Mouse (Mus musculus): Measurements from ENCODE around the gene Pex12. TPM values are rescaled to one million over a fixed set of nuclear protein-coding genes. Genes with fewer than 3 reads are reported as not detected.

Gene Pex12
- total and polyA plus RNA-seq, 3 experiments = 8.2 to 11.8 TPM; not detected in 1

DNA sequence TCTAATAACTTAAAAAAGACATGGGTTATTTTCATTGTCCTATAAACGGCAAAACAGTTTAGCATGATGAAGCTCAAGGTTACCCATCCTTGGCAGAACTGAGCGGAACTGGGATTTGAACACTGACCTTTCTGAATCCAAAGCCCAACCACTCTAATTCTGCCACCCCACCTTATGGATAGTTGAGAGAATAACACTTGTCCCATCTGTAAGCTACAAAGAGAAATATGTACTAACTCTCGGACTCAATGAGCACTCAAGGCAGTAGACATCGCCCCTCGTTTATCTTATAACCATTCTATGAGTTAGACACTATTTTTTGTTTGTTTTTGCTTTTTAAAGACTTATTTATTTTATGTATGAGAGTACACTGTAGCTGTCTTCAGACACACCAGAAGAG, 13.3 kb downstream of the Pex12 start:
- no peaks in the 10 kb centered on the region for H3K9me3 ChIP-seq (replicated peaks; ENCODE audit: insufficient read depth, low read length)
- peaks cover 23% of the 10 kb centered on the region for H3K79me2 ChIP-seq (ENCODE audit: control insufficient read depth, insufficient read depth, low read length, poor library complexity)
- no peaks in the 10 kb centered on the region for H3K27me3 ChIP-seq (ENCODE audit: control insufficient read depth in 1 of 2, insufficient read depth in 2 of 2, low read length in 2 of 2)
- TF ChIP-seq SIN3A (IDR thresholded peaks at IDR 0.05; ENCODE audit: low read length) = no peak
- no peak for TF ChIP-seq NRF1 (IDR thresholded peaks at IDR 0.05; ENCODE audit: insufficient read depth, low read depth, low read length, poor library complexity, severe bottlenecking)
- TF ChIP-seq E2F4 (IDR thresholded peaks at IDR 0.05; ENCODE audit: borderline replicate concordance, low read depth, low read length) = no peak
- no peak; a peak in 1 of 6 replicates for TF ChIP-seq CTCF (IDR thresholded peaks at IDR 0.05 in 2 of 3, conservative IDR thresholded peaks at IDR 0.05 in 1 of 3; ENCODE audit: control insufficient read depth in 1 of 3, insufficient read depth in 1 of 3, low read depth in 2 of 3, low read length in 3 of 3, poor library complexity in 1 of 3, severe bottlenecking in 1 of 3)
- no peak for TF ChIP-seq ZKSCAN1 (IDR thresholded peaks at IDR 0.05; ENCODE audit: low read depth, low read length)
- no peak for TF ChIP-seq TBP (IDR thresholded peaks at IDR 0.05; ENCODE audit: low read depth, low read length)
- no peak for TF ChIP-seq UBTF (IDR thresholded peaks at IDR 0.05; ENCODE audit: borderline replicate concordance, insufficient read depth, low read depth, low read length)
- TF ChIP-seq TCF12 (IDR thresholded peaks at IDR 0.05; ENCODE audit: low read depth, low read length) = no peak
- TF ChIP-seq ELF1 (IDR thresholded peaks at IDR 0.05; ENCODE audit: low read depth, low read length) = no peak
- no peak for TF ChIP-seq HCFC1 (IDR thresholded peaks at IDR 0.05; ENCODE audit: low read depth, low read length)
- no peak for TF ChIP-seq MXI1 (IDR thresholded peaks at IDR 0.05; ENCODE audit: low read depth, low read length)
- TF ChIP-seq MYC (IDR thresholded peaks at IDR 0.05; ENCODE audit: low read depth, low read length) = no peak
- TF ChIP-seq ZMIZ1 (IDR thresholded peaks at IDR 0.05; ENCODE audit: low read depth, low read length) = no peak
- H3K4me3 ChIP-seq (ENCODE audit: control insufficient read depth in 1 of 2, insufficient read depth in 1 of 2, low read depth in 2 of 2, low read length in 2 of 2) = no peak overlapping the region
- peaks cover 29 to 38% of the 10 kb centered on the region in 2 experiments for H3K4me1 ChIP-seq (ENCODE audit: control insufficient read depth in 1 of 2, insufficient read depth in 2 of 2, low read length in 2 of 2)
- no peak overlapping the region for H3K9ac ChIP-seq (ENCODE audit: control insufficient read depth, low read depth, low read length, poor library complexity, severe bottlenecking)
- no peak for DNase-seq (ENCODE audit: low read depth, low spot score)
- no peak overlapping the region for H3K27ac ChIP-seq (ENCODE audit: control insufficient read depth, low read depth, low read length)
- H3K36me3 ChIP-seq (ENCODE audit: control insufficient read depth in 1 of 2, insufficient read depth in 2 of 2, low read length in 2 of 2) = peaks cover 3 to 45% of the 10 kb centered on the region in 2 experiments; a peak in 3 of 4 replicates

DNA sequence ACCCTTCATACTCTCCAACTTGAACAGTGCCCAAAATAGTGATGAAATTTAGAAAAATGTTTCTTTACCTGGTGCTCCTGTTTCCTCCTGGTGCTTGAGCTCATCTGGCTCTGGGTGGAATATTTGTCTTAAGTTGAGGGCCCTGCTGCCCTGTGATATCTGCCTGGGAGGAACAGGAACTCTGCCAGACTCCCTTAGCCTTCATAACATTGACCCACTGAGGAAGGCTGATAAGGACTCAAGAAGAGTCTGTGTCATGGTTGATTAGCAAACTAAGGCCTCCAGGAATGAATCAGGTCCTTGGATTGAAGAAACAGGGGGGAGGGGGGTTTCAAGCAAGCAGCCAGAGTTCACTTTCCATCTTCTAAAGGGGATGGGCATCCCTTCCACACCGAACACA, 15.8 kb downstream of the Pex12 start, which contains the start of gene Slfn14:
Gene Slfn14, minus strand, starts transcription at position 161 of the 400 bp plus-strand sequence.
- Histone ChIP-seq H3K4me3 (ENCODE audit: control insufficient read depth in 1 of 2, insufficient read depth in 1 of 2, low read depth in 2 of 2, low read length in 2 of 2) (no peak within 1 kb of the TSS), H3K9ac (ENCODE audit: control insufficient read depth, low read depth, low read length, poor library complexity, severe bottlenecking) (no peak within 1 kb of the TSS), H3K9me3 (replicated peaks; ENCODE audit: insufficient read depth, low read length) (no peaks in the 10 kb centered on the region), H3K27me3 (ENCODE audit: control insufficient read depth in 1 of 2, insufficient read depth in 2 of 2, low read length in 2 of 2) (peaks cover 0 to 3% of the 10 kb centered on the region in 2 experiments; a peak in 2 of 4 replicates), H3K27ac (ENCODE audit: control insufficient read depth, low read depth, low read length) (peak within 1 kb of the TSS; percentile 54), H3K36me3 (ENCODE audit: control insufficient read depth in 1 of 2, insufficient read depth in 2 of 2, low read length in 2 of 2) (peaks cover 0 to 33% of the 10 kb centered on the region in 2 experiments; a peak in 2 of 4 replicates), H3K79me2 (ENCODE audit: control insufficient read depth, insufficient read depth, low read length, poor library complexity) (peaks cover 2% of the 10 kb centered on the region), H3K4me1 (ENCODE audit: control insufficient read depth in 1 of 2, insufficient read depth in 2 of 2, low read length in 2 of 2) (peaks cover 25 to 35% of the 10 kb centered on the region in 2 experiments)
- peak; percentile 96 for DNase-seq (ENCODE audit: low read depth, low spot score)
- TF ChIP-seq BHLHE40 (IDR thresholded peaks at IDR 0.05; ENCODE audit: borderline replicate concordance, low read depth, low read length) (peak; percentile 72), EP300 (IDR thresholded peaks at IDR 0.05; ENCODE audit: low read depth in 1 of 2, low read length in 2 of 2) (peak; percentile 100), UBTF (IDR thresholded peaks at IDR 0.05; ENCODE audit: borderline replicate concordance, insufficient read depth, low read depth, low read length) (no peak), ZKSCAN1 (IDR thresholded peaks at IDR 0.05; ENCODE audit: low read depth, low read length) (no peak), GATA1 (IDR thresholded peaks at IDR 0.05; ENCODE audit: low read depth, low read length) (peak; percentile 100), USF1 (IDR thresholded peaks at IDR 0.05; ENCODE audit: low read depth, low read length) (0 out of 2 replicates have a peak, but pooled peaks have one; percentile 27), MXI1 (IDR thresholded peaks at IDR 0.05; ENCODE audit: low read depth, low read length) (peak; percentile 69), CHD2 (IDR thresholded peaks at IDR 0.05; ENCODE audit: low read length) (peak; percentile 83), CTCF (IDR thresholded peaks at IDR 0.05 in 2 of 3, conservative IDR thresholded peaks at IDR 0.05 in 1 of 3; ENCODE audit: control insufficient read depth in 1 of 3, insufficient read depth in 1 of 3, low read depth in 2 of 3, low read length in 3 of 3, poor library complexity in 1 of 3, severe bottlenecking in 1 of 3) (no peak), MAZ (IDR thresholded peaks at IDR 0.05; ENCODE audit: low read depth, low read length) (peak; percentile 95), TBP (IDR thresholded peaks at IDR 0.05; ENCODE audit: low read depth, low read length) (0 out of 2 replicates have a peak, but pooled peaks have one; percentile 36), USF2 (IDR thresholded peaks at IDR 0.05; ENCODE audit: borderline replicate concordance in 1 of 2, insufficient read depth in 1 of 2, low read depth in 1 of 2, low read length in 2 of 2) (no peak), NELFE (IDR thresholded peaks at IDR 0.05; ENCODE audit: low read depth, low read length) (no peak), RAD21 (IDR thresholded peaks at IDR 0.05; ENCODE audit: low read depth, low read length) (no peak), NRF1 (IDR thresholded peaks at IDR 0.05; ENCODE audit: insufficient read depth, low read depth, low read length, poor library complexity, severe bottlenecking) (0 out of 2 replicates have a peak, but pooled peaks have one; percentile 20), MYB (IDR thresholded peaks at IDR 0.05; ENCODE audit: low read depth, low read length) (peak; percentile 68), POLR2A (IDR thresholded peaks at IDR 0.05; ENCODE audit: control insufficient read depth in 1 of 2, insufficient read depth in 1 of 2, low read depth in 1 of 2, low read length in 2 of 2, poor library complexity in 1 of 2) (no peak; a peak in 1 of 4 replicates), RCOR1 (IDR thresholded peaks at IDR 0.05; ENCODE audit: low read depth, low read length) (peak; percentile 100), ZNF384 (IDR thresholded peaks at IDR 0.05; ENCODE audit: low read depth, low read length) (peak; percentile 58; the same call in 1 of the 2 replicates), MAX (IDR thresholded peaks at IDR 0.05; ENCODE audit: low read length) (peak; percentile 42; the same call in 1 of the 2 replicates), SIN3A (IDR thresholded peaks at IDR 0.05; ENCODE audit: low read length) (peak; percentile 94), MYC (IDR thresholded peaks at IDR 0.05; ENCODE audit: low read depth, low read length) (peak; percentile 35; the same call in 1 of the 2 replicates), ZC3H11A (IDR thresholded peaks at IDR 0.05; ENCODE audit: low read depth, low read length) (no peak), KAT2A (conservative IDR thresholded peaks at IDR 0.05; ENCODE audit: low read depth, low read length) (no peak; the same call in 1 of the 2 replicates)
